Mouse (Mus musculus) liver, embryonic 14.5 days (tissue): Measurements from ENCODE around the gene Wdr38. TPM values are rescaled to one million over a fixed set of nuclear protein-coding genes. Genes with fewer than 3 reads are reported as not detected.
A peak's percentile ranks its signal among the peaks of the same experiment; 100 is the strongest.
"Not testable (repeated sequence)": the region's sequence is repeated elsewhere in the genome, so short reads cannot be mapped to it uniquely, and the experiment has no call there.

Experiments used
- ATAC-seq: fragments of 200-750 bp; cut with Nextera tagmentation; 2 replicates; pipeline ENCODE4 v1.8.0; 2017; ENCODE audit warnings: moderate number of reproducible peaks, mild to moderate bottlenecking, moderate library complexity; ENCODE audit not compliant: insufficient read depth
- DNase-seq, 3 experiments: peaks; one replicate each; pipeline ENCODE4 v3.0.0-alpha.2; 2012 to 2013; ENCODE audit warnings: low read depth in 3 of 3, low spot score in 3 of 3
- H3K27ac ChIP-seq: fragments of 300-500 bp; sonication (generic); 2 replicates; pipeline ENCODE4 v1.5.1; 2014; ENCODE audit warnings: moderate library complexity, mild to moderate bottlenecking, control low read depth, inconsistent platforms
- H3K27me3 ChIP-seq: fragments of 300-500 bp; sonication (generic); 2 replicates; pipeline ENCODE4 v1.6.1; 2014; ENCODE audit warnings: mild to moderate bottlenecking, low read length, moderate library complexity; ENCODE audit not compliant: control insufficient read depth, insufficient read depth
- H3K36me3 ChIP-seq: fragments of 300-500 bp; sonication (generic); replicated peaks from 2 replicates; pipeline ENCODE4 v1.6.1; 2014; ENCODE audit warnings: low read depth; ENCODE audit not compliant: control insufficient read depth, insufficient read depth
- H3K4me1 ChIP-seq, 2 experiments: fragments of 200-500 bp in 1 of 2; fragments of 300-500 bp in 1 of 2; sonication (generic) in 1 of 2; replicated peaks; 2 replicates each; pipeline ENCODE4 v1.6.1; 2012 to 2014; ENCODE audit warnings: antibody characterized with exemption in 1 of 2, inconsistent platforms in 1 of 2, low read length in 1 of 2; ENCODE audit not compliant: control insufficient read depth in 2 of 2, insufficient read depth in 2 of 2
- H3K4me2 ChIP-seq: fragments of 300-500 bp; sonication (generic); 2 replicates; pipeline ENCODE4 v1.6.1; 2014; ENCODE audit warnings: low read depth, mild to moderate bottlenecking, control low read depth, moderate library complexity
- H3K4me3 ChIP-seq, 2 experiments: fragments of 200-500 bp in 1 of 2; fragments of 300-500 bp in 1 of 2; sonication (generic) in 1 of 2; 2 replicates each; pipeline ENCODE4 v1.5.1; 2012 to 2014; ENCODE audit warnings: low read depth in 2 of 2, low read length in 2 of 2, mild to moderate bottlenecking in 2 of 2, control low read depth in 1 of 2, inconsistent platforms in 1 of 2, moderate library complexity in 1 of 2; ENCODE audit not compliant: insufficient read depth in 1 of 2
- H3K9ac ChIP-seq: fragments of 300-500 bp; sonication (generic); replicated peaks from 2 replicates; pipeline ENCODE4 v1.6.1; 2014; ENCODE audit warnings: mild to moderate bottlenecking, control low read depth, moderate library complexity
- H3K9me3 ChIP-seq: fragments of 300-500 bp; sonication (generic); 2 replicates; pipeline ENCODE4 v1.6.1; 2016; ENCODE audit warnings: low read length, mixed read lengths; ENCODE audit not compliant: control insufficient read depth
- CTCF ChIP-seq: IDR thresholded peaks from 2 replicates; pipeline ENCODE4 v1.5.1; 2016; ENCODE audit warnings: antibody characterized with exemption, low read depth, control low read depth
- EP300 ChIP-seq: IDR thresholded peaks from 2 replicates; pipeline ENCODE4 v1.6.1; 2016; ENCODE audit warnings: antibody characterized with exemption, low read depth
- WGBS: fragments of 180-500 bp; shearing (Covaris S2); extraction: QIAGEN DNeasy Blood & Tissue Kit; methylation state at CpG from one replicate; pipeline ENCODE4 v1.1.7; 2014; ENCODE audit not compliant: insufficient replicate concordance; 5-methylcytosine and 5-hydroxymethylcytosine counted together
- polyA plus RNA-seq, 2 experiments: library from polyadenylated mRNA; depleted of rRNA in 1 of 2; stranded (reverse) in 1 of 2; unstranded in 1 of 2; fragments of >200 nt; fragmentation: Nextera tagmentation in 1 of 2; extraction: Ambion mirVana in 1 of 2; gene quantifications; 2 replicates each; pipeline versions ENCODE4 v1.2.1 to v1.2.3; 2012 to 2014

Wdr38 gene
- polyA plus RNA-seq, 2 experiments: 0.42 to 0.58 TPM

DNA sequence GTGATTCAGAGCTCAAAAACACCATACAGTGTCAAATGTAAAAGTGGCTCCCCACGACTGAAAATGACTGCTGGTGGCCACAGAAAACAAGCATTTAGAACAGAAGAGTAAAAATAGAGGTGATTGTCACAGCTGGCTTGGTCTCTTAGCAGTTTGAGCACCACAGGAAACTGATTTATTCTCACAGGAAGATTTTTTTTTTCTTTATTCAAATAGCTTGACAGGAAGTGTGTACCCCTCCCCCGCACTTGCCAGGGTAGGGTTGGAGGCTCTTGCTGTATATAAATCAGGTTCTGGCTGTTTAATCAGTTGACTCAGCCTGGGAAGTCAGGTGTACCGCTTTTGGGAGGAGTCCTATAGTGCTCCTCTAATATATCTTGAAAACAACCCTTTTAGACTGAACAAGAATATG lies 11.7 kb downstream of the Wdr38 start:
- Histone ChIP-seq H3K9ac (peak overlapping the region; percentile 92), H3K4me3 (peak overlapping the region; percentile 93 to 98), H3K36me3 (peaks cover 15% of the 10 kb centered on the region), H3K9me3 (no peaks in the 10 kb centered on the region), H3K4me2 (peak overlapping the region; percentile 98), H3K27ac (peak overlapping the region; percentile 36; the same call in 1 of the 2 replicates), H3K27me3 (no peaks in the 10 kb centered on the region), H3K4me1 (peaks cover 22 to 36% of the 10 kb centered on the region in 2 experiments)
- DNase-seq (no peak), ATAC-seq (no peak)
- WGBS: 13% methylated on average over 3 of the region's 3 CpGs
- TF ChIP-seq EP300 (no peak), CTCF (no peak)

DNA sequence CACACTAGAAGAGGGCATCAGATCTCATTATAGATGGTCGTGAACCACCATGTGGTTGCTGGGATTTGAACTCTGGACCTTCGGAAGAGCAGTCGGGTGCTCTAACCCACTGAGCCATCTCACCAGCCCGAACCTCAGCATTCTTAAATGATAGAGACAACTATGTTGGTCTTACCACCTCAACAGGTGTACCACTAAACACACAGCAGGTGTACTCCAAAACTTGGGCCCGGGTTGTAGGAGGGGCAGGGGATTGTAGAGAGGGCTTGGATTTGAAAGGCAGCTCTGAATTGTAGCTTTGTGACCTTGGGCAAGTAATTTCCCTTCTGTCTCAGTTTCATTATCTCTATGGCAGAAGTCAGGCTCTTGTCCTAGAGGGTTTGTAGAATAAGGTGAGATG lies 12.9 kb downstream of the Wdr38 start:
- H3K4me2 ChIP-seq, ATAC-seq, H3K9me3 ChIP-seq, DNase-seq, H3K27ac ChIP-seq, H3K4me3 ChIP-seq, H3K9ac ChIP-seq, H3K27me3 ChIP-seq: not testable (repeated sequence)
- WGBS: 82% methylated on average over 4 of the region's 5 CpGs
- Histone ChIP-seq H3K36me3 (peaks cover 25% of the 10 kb centered on the region), H3K4me1 (peaks cover 22 to 32% of the 10 kb centered on the region in 2 experiments)

DNA sequence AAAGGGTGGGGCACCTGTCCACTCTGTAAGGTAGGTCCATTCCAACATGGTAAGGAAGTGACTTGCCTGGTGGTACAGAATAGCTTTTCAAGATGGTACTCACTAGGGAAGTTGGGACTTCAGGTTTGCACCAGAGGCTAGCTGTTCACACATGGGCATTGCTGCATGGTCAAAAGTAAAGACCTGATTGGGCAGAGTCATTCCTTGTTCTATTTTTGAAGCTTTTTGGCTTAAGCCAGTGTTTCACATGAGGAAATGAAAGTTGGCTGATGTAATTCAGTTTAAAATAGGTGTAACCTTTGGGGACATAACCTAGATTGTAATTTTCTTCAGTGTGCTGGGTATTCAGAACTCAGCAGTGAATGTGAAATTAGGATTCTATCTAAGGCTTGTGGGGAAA lies 14.0 kb downstream of the Wdr38 start:
- H3K4me2 ChIP-seq: no peak overlapping the region
- H3K4me3 ChIP-seq: no peak overlapping the region
- ATAC-seq (no peak), DNase-seq (no peak)
- no peaks in the 10 kb centered on the region for H3K27me3 ChIP-seq
- TF ChIP-seq CTCF: no peak
- no peak for TF ChIP-seq EP300
- no peaks in the 10 kb centered on the region for H3K9me3 ChIP-seq
- no peak overlapping the region for H3K27ac ChIP-seq
- peaks cover 16 to 25% of the 10 kb centered on the region in 2 experiments for H3K4me1 ChIP-seq
- H3K36me3 ChIP-seq: peaks cover 33% of the 10 kb centered on the region
- H3K9ac ChIP-seq: no peak overlapping the region

DNA sequence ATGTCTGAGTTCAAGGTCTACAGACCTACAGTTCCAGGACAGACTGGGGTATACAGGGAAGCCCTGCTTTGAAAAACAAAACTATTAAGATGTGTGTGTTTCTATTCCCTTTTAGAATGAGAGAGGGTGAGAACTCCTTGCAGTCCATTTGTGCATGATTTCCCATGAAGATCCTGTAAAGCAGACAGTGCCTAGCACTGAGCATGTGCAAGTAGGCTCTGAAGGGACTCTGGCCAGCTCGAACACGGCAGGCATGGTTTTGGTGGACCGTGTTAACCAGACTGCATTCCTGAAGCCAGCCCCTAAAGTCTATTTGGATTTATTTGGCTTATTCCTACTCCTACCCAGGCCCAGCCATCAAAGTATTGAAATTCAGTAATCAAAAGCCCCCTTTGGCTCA lies 14.7 kb downstream of the Wdr38 start:
- Histone ChIP-seq H3K9me3 (no peaks in the 10 kb centered on the region), H3K4me2 (no peak overlapping the region), H3K9ac (no peak overlapping the region), H3K4me1 (peaks cover 12 to 21% of the 10 kb centered on the region in 2 experiments), H3K27me3 (no peaks in the 10 kb centered on the region), H3K36me3 (peaks cover 33% of the 10 kb centered on the region), H3K27ac (no peak overlapping the region), H3K4me3 (no peak overlapping the region)
- WGBS: 70% methylated on average over 3 of the region's 3 CpGs
- DNase-seq (no peak), ATAC-seq (no peak)
- TF ChIP-seq CTCF: no peak

DNA sequence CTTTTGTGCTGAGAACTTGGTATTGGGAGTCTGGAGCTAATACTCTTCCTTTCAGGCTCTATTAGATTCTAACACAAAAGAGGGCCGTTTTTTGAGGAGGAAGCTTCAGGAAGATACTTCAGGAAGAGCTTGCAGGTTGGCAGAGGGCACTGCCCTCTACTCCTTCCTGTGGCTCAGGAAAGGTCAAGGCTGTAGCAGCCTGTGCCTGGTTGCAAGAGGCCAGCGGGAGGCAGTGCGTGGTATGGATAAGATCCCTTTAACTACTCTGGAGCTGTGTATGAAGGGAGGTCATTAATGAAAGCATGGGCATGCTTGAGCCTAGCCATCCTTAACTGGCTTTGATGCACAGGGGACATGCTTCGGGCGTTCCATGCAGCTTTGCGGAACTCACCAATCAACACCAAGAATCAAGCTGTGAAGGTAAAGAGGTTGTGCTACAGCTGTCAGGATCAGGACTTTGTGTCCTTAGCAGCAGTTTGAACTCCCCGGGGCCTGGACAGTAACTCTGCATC lies 15.5 kb downstream of the Wdr38 start:
- WGBS: 76% methylated on average over 7 of the region's 7 CpGs
- ATAC-seq (no peak), DNase-seq (no peak)
- Histone ChIP-seq H3K27me3 (no peaks in the 10 kb centered on the region), H3K9ac (no peak overlapping the region), H3K4me3 (no peak overlapping the region), H3K4me2 (no peak overlapping the region), H3K27ac (no peak overlapping the region), H3K36me3 (peaks cover 33% of the 10 kb centered on the region), H3K4me1 (peaks cover 9 to 18% of the 10 kb centered on the region in 2 experiments), H3K9me3 (no peaks in the 10 kb centered on the region)
- TF ChIP-seq EP300 (no peak), CTCF (no peak)
